Mouse (Mus musculus): ENCODE data around the gene Gm42906. TPM values are rescaled to one million over a fixed set of nuclear protein-coding genes. Genes with fewer than 3 reads are reported as not detected.

Gm42906 gene
- total RNA-seq, 1 experiment = not detected

GRCm38 (mm10) chr5:151168191-151168590 lies 259.8 kb downstream of the Gm42906 start:
- TF ChIP-seq ZC3H11A (IDR thresholded peaks at IDR 0.05; ENCODE audit: borderline replicate concordance, low read depth, low read length) = no peak
- TF ChIP-seq ZNF384 (IDR thresholded peaks at IDR 0.05; ENCODE audit: low read depth, low read length) = no peak
- TF ChIP-seq HCFC1 (IDR thresholded peaks at IDR 0.05; ENCODE audit: borderline replicate concordance, insufficient read depth, low read length) = no peak
- TF ChIP-seq CHD2 (IDR thresholded peaks at IDR 0.05; ENCODE audit: low read depth, low read length) = no peak
- no peak for TF ChIP-seq MAFK (IDR thresholded peaks at IDR 0.05; ENCODE audit: insufficient read depth, low read depth, low read length)
- H3K4me1 ChIP-seq (ENCODE audit: control insufficient read depth in 2 of 2, insufficient read depth in 2 of 2, low read length in 2 of 2, poor library complexity in 1 of 2) = no peaks in the 10 kb centered on the region
- no peaks in the 10 kb centered on the region for H3K9me3 ChIP-seq (ENCODE audit: control insufficient read depth, insufficient read depth, low read depth, low read length)
- H3K9ac ChIP-seq (ENCODE audit: insufficient read depth, low read depth, low read length, poor library complexity, severe bottlenecking) = no peak overlapping the region
- DNase-seq (ENCODE audit: low read depth, low spot score) = no peak
- H3K4me3 ChIP-seq (ENCODE audit: insufficient read depth in 1 of 2, low read depth in 1 of 2, low read length in 2 of 2, poor library complexity in 1 of 2, severe bottlenecking in 1 of 2) = no peak overlapping the region
- H3K36me3 ChIP-seq (ENCODE audit: control insufficient read depth, insufficient read depth, low read length, poor library complexity, severe bottlenecking) = no peaks in the 10 kb centered on the region
- in situ Hi-C loops (cut with MboI; ENCODE audit: low sequenced_read_pairs in 2 of 2, unreplicated experiment in 2 of 2) = no loop called here
- H3K27ac ChIP-seq (ENCODE audit: insufficient read depth, low read depth, low read length, poor library complexity, severe bottlenecking) = no peak overlapping the region

GRCm38 (mm10) chr5:151167641-151168040 lies 260.3 kb downstream of the Gm42906 start:
- in situ Hi-C loops (cut with MboI; ENCODE audit: low sequenced_read_pairs in 2 of 2, unreplicated experiment in 2 of 2) = no loop called here

GRCm38 (mm10) chr5:151166266-151166665 lies 261.7 kb downstream of the Gm42906 start:
- in situ Hi-C loops (cut with MboI; ENCODE audit: low sequenced_read_pairs in 2 of 2, unreplicated experiment in 2 of 2) = no loop called here
- H3K27ac ChIP-seq (ENCODE audit: insufficient read depth, low read depth, low read length, poor library complexity, severe bottlenecking) = no peak overlapping the region
- no peak for DNase-seq (ENCODE audit: low read depth, low spot score)
- H3K4me1 ChIP-seq (ENCODE audit: control insufficient read depth in 2 of 2, insufficient read depth in 2 of 2, low read length in 2 of 2, poor library complexity in 1 of 2) = no peaks in the 10 kb centered on the region
- no peaks in the 10 kb centered on the region for H3K9me3 ChIP-seq (ENCODE audit: control insufficient read depth, insufficient read depth, low read depth, low read length)
- H3K36me3 ChIP-seq (ENCODE audit: control insufficient read depth, insufficient read depth, low read length, poor library complexity, severe bottlenecking) = no peaks in the 10 kb centered on the region
- H3K9ac ChIP-seq (ENCODE audit: insufficient read depth, low read depth, low read length, poor library complexity, severe bottlenecking) = no peak overlapping the region
- no peak for TF ChIP-seq ZNF384 (IDR thresholded peaks at IDR 0.05; ENCODE audit: low read depth, low read length)
- no peak for TF ChIP-seq CHD2 (IDR thresholded peaks at IDR 0.05; ENCODE audit: low read depth, low read length)
- TF ChIP-seq MAFK (IDR thresholded peaks at IDR 0.05; ENCODE audit: insufficient read depth, low read depth, low read length) = no peak
- no peak for TF ChIP-seq ZC3H11A (IDR thresholded peaks at IDR 0.05; ENCODE audit: borderline replicate concordance, low read depth, low read length)
- no peak for TF ChIP-seq HCFC1 (IDR thresholded peaks at IDR 0.05; ENCODE audit: borderline replicate concordance, insufficient read depth, low read length)
- no peak overlapping the region for H3K4me3 ChIP-seq (ENCODE audit: insufficient read depth in 1 of 2, low read depth in 1 of 2, low read length in 2 of 2, poor library complexity in 1 of 2, severe bottlenecking in 1 of 2)

More at GRCm38 (mm10) chr5:151167641-151168040, 260.3 kb downstream of the Gm42906 start:
- Histone ChIP-seq H3K27ac (ENCODE audit: insufficient read depth, low read depth, low read length, poor library complexity, severe bottlenecking) (no peak overlapping the region), H3K4me3 (ENCODE audit: insufficient read depth in 1 of 2, low read depth in 1 of 2, low read length in 2 of 2, poor library complexity in 1 of 2, severe bottlenecking in 1 of 2) (no peak overlapping the region), H3K36me3 (ENCODE audit: control insufficient read depth, insufficient read depth, low read length, poor library complexity, severe bottlenecking) (no peaks in the 10 kb centered on the region), H3K9me3 (ENCODE audit: control insufficient read depth, insufficient read depth, low read depth, low read length) (no peaks in the 10 kb centered on the region), H3K4me1 (ENCODE audit: control insufficient read depth in 2 of 2, insufficient read depth in 2 of 2, low read length in 2 of 2, poor library complexity in 1 of 2) (no peaks in the 10 kb centered on the region), H3K9ac (ENCODE audit: insufficient read depth, low read depth, low read length, poor library complexity, severe bottlenecking) (no peak overlapping the region)
- no peak for DNase-seq (ENCODE audit: low read depth, low spot score)
- TF ChIP-seq ZNF384 (IDR thresholded peaks at IDR 0.05; ENCODE audit: low read depth, low read length) (no peak), HCFC1 (IDR thresholded peaks at IDR 0.05; ENCODE audit: borderline replicate concordance, insufficient read depth, low read length) (no peak), CHD2 (IDR thresholded peaks at IDR 0.05; ENCODE audit: low read depth, low read length) (no peak), ZC3H11A (IDR thresholded peaks at IDR 0.05; ENCODE audit: borderline replicate concordance, low read depth, low read length) (no peak), MAFK (IDR thresholded peaks at IDR 0.05; ENCODE audit: insufficient read depth, low read depth, low read length) (no peak)

- no peak overlapping the region for H3K4me3 ChIP-seq (ENCODE audit: insufficient read depth in 1 of 2, low read depth in 1 of 2, low read length in 2 of 2, poor library complexity in 1 of 2, severe bottlenecking in 1 of 2)
- H3K36me3 ChIP-seq (ENCODE audit: control insufficient read depth, insufficient read depth, low read length, poor library complexity, severe bottlenecking) = no peaks in the 10 kb centered on the region
- DNase-seq (ENCODE audit: low read depth, low spot score) = no peak
- H3K9ac ChIP-seq (ENCODE audit: insufficient read depth, low read depth, low read length, poor library complexity, severe bottlenecking) = no peak overlapping the region
- no peaks in the 10 kb centered on the region for H3K9me3 ChIP-seq (ENCODE audit: control insufficient read depth, insufficient read depth, low read depth, low read length)
- H3K4me1 ChIP-seq (ENCODE audit: control insufficient read depth in 2 of 2, insufficient read depth in 2 of 2, low read length in 2 of 2, poor library complexity in 1 of 2) = no peaks in the 10 kb centered on the region
- in situ Hi-C loops (cut with MboI; ENCODE audit: low sequenced_read_pairs in 2 of 2, unreplicated experiment in 2 of 2) = no loop called here
- no peak overlapping the region for H3K27ac ChIP-seq (ENCODE audit: insufficient read depth, low read depth, low read length, poor library complexity, severe bottlenecking)
- TF ChIP-seq ZC3H11A (IDR thresholded peaks at IDR 0.05; ENCODE audit: borderline replicate concordance, low read depth, low read length) (no peak), ZNF384 (IDR thresholded peaks at IDR 0.05; ENCODE audit: low read depth, low read length) (no peak), MAFK (IDR thresholded peaks at IDR 0.05; ENCODE audit: insufficient read depth, low read depth, low read length) (no peak), HCFC1 (IDR thresholded peaks at IDR 0.05; ENCODE audit: borderline replicate concordance, insufficient read depth, low read length) (no peak), CHD2 (IDR thresholded peaks at IDR 0.05; ENCODE audit: low read depth, low read length) (no peak)
Measured at GRCm38 (mm10) chr5:151165381-151166016, 262.5 kb downstream of the Gm42906 start.

All from ES-E14 (cell line).